Comparison of ENCODE assay signal across 15 mouse cellular contexts in genomic region chr17:73102538-73102937, GRCm38 (mm10).
"Had no signal": no experiment of that assay in that cellular context is flagged by ENCODE, and none has a peak within 500 bp of the region (broad histone marks: within the 10 kb centered on the region; RNA-seq: fewer than 3 reads in every experiment).

No protein-coding gene starts in this region.

- H3K4me2 ChIP-seq: lung, embryonic 15.5 days; midbrain, embryonic 11.5 days; midbrain, embryonic 13.5 days; midbrain, embryonic 15.5 days; neural tube, embryonic 12.5 days; stomach, embryonic 15.5 days had no signal

- H3K4me1 ChIP-seq: lung, embryonic 15.5 days; midbrain, embryonic 13.5 days; midbrain, embryonic 15.5 days; neural tube, embryonic 12.5 days; stomach, embryonic 15.5 days had no signal

- H3K27me3 ChIP-seq: lung, embryonic 15.5 days; midbrain, embryonic 13.5 days; midbrain, embryonic 15.5 days; neural tube, embryonic 12.5 days; stomach, embryonic 15.5 days had no signal

- H3K9ac ChIP-seq: lung, embryonic 15.5 days; midbrain, embryonic 13.5 days; midbrain, embryonic 15.5 days; neural tube, embryonic 12.5 days; stomach, embryonic 15.5 days had no signal

- H3K4me3 ChIP-seq: lung, embryonic 15.5 days; megakaryocyte, embryonic 14.5 days; midbrain, embryonic 13.5 days; midbrain, embryonic 15.5 days; neural tube, embryonic 12.5 days; stomach, embryonic 15.5 days had no signal

- H3K27ac ChIP-seq: lung, embryonic 15.5 days; macrophage; midbrain, embryonic 13.5 days; midbrain, embryonic 15.5 days; neural tube, embryonic 12.5 days; stomach, embryonic 15.5 days; stomach, postnatal 0 days had no signal

- H3K36me3 ChIP-seq: lung, embryonic 15.5 days; midbrain, embryonic 13.5 days; midbrain, embryonic 15.5 days; neural tube, embryonic 12.5 days; stomach, embryonic 15.5 days had no signal

- DNase-seq: lung, adult 2 months; lung, postnatal 10 days; right cerebral cortex, postnatal 14 days; thymus, adult 2 months; thymus, postnatal 25 days; thymus, postnatal 4 days had no signal

- H3K9me3 ChIP-seq: lung, embryonic 15.5 days; midbrain, embryonic 13.5 days; midbrain, embryonic 15.5 days; neural tube, embryonic 12.5 days; stomach, embryonic 15.5 days had no signal

- ATAC-seq: midbrain, embryonic 13.5 days; midbrain, embryonic 15.5 days had no signal
